21 mouse cellular contexts compared by ENCODE assay signal in genomic region chr6:137633121-137633520, GRCm38 (mm10). TPM values are rescaled to one million over a fixed set of nuclear protein-coding genes. Genes with fewer than 3 reads are reported as not detected.
A peak's percentile ranks its signal among the peaks of the same experiment; 100 is the strongest.
DNase-seq lines count a peak whose midpoint lies in the region; ATAC-seq and TF ChIP-seq lines count a peak whose summit lies in the region.
"Had no signal": no experiment of that assay in that cellular context is flagged by ENCODE, and none has a peak within 500 bp of the region (broad histone marks: within the 10 kb centered on the region; RNA-seq: fewer than 3 reads in every experiment).

No protein-coding gene starts in this region.

- H3K4me1 ChIP-seq in liver, adult 2 months (ENCODE audit: control insufficient read depth, insufficient read depth, low read length): peaks cover 6% of the 10 kb centered on the region; the same call in 1 of the 2 replicates
- no peaks in the 10 kb centered on the region for H3K4me1 ChIP-seq in liver, embryonic 11.5 days (replicated peaks; ENCODE audit: control insufficient read depth, insufficient read depth, low read length)
- H3K4me1 ChIP-seq in cerebellum, adult 2 months (ENCODE audit: control insufficient read depth, insufficient read depth, low read length): peaks cover 30% of the 10 kb centered on the region
- peaks cover 23% of the 10 kb centered on the region for H3K4me1 ChIP-seq in limb, embryonic 13.5 days

- 33% methylated on average over 8 of the region's 8 CpGs for WGBS in liver, adult 2 months
- 75% methylated on average over 8 of the region's 8 CpGs for WGBS in liver, embryonic 11.5 days
- WGBS in cerebellum, adult 2 months: 9% methylated on average over 8 of the region's 8 CpGs
- WGBS in limb, embryonic 13.5 days: 66% methylated on average over 8 of the region's 8 CpGs

- H3K4me2 ChIP-seq in liver, embryonic 11.5 days: no peak overlapping the region
- 0 out of 2 replicates have a peak overlapping the region, but pooled peaks have one; percentile 14 for H3K4me2 ChIP-seq in limb, embryonic 13.5 days (replicated peaks)
- H3K4me2 ChIP-seq: heart, embryonic 12.5 days; hindbrain, embryonic 14.5 days; intestine, embryonic 15.5 days had no signal

- ATAC-seq in liver, embryonic 11.5 days (replicated peaks; ENCODE audit: low FRiP score): no peak
- ATAC-seq in limb, embryonic 13.5 days (ENCODE audit: low FRiP score, low read depth): no peak
- no peak for ATAC-seq in erythroid progenitor cell, adult 5-6 weeks (replicated peaks; ENCODE audit: low FRiP score, poor library complexity, severe bottlenecking)
- ATAC-seq: forebrain, embryonic 16.5 days; intestine, embryonic 15.5 days had no signal

- H3K9ac ChIP-seq in liver, adult 2 months (ENCODE audit: low read depth, low read length): no peak overlapping the region
- no peak overlapping the region for H3K9ac ChIP-seq in liver, embryonic 11.5 days (ENCODE audit: low read depth, low read length)
- H3K9ac ChIP-seq in limb, embryonic 13.5 days: no peak overlapping the region
- H3K9ac ChIP-seq: heart, embryonic 12.5 days; hindbrain, embryonic 14.5 days; intestine, embryonic 15.5 days had no signal

- H3K79me2 ChIP-seq in liver, adult 2 months (ENCODE audit: control insufficient read depth, insufficient read depth, low read length): no peaks in the 10 kb centered on the region

- peak; percentile 91 for DNase-seq in liver, adult 2 months (ENCODE audit: extremely low read depth, low read depth, low spot score)
- no peak for DNase-seq in liver, embryonic 11.5 days (ENCODE audit: low spot score)
- DNase-seq in cerebellum, adult 2 months: peak; percentile 82 to 94
- peak; percentile 73 to 84 for DNase-seq in cerebellum, postnatal 36 days
- DNase-seq in neural tube, embryonic 10.5 days (ENCODE audit: extremely low spot score, low spot score): no peak
- DNase-seq: heart, postnatal 14 days; kidney, adult 9 months; liver; lung, adult 18-20 months; midbrain, embryonic 14.5 days; right cerebral cortex, postnatal 14 days; spleen, adult 18-20 months; thymus, adult 18-20 months had no signal

- no peaks in the 10 kb centered on the region for H3K9me3 ChIP-seq in liver, embryonic 11.5 days (ENCODE audit: control insufficient read depth, low read length)
- no peaks in the 10 kb centered on the region for H3K9me3 ChIP-seq in limb, embryonic 13.5 days
- H3K9me3 ChIP-seq: heart, embryonic 12.5 days; intestine, embryonic 15.5 days; megakaryocyte, embryonic 14.5 days had no signal

- H3K4me3 ChIP-seq in liver, adult 2 months (ENCODE audit: insufficient read depth, low read depth, low read length): no peak overlapping the region
- H3K4me3 ChIP-seq in liver, embryonic 11.5 days (ENCODE audit: low read depth, low read length): no peak overlapping the region
- no peak overlapping the region for H3K4me3 ChIP-seq in cerebellum, adult 2 months (replicated peaks; ENCODE audit: insufficient read depth, low read depth, low read length)
- H3K4me3 ChIP-seq in limb, embryonic 13.5 days: no peak overlapping the region
- H3K4me3 ChIP-seq: erythroblast, embryonic 14.5 days; heart, embryonic 12.5 days; intestine, embryonic 15.5 days; megakaryocyte, embryonic 14.5 days had no signal

- no peak overlapping the region for H3K27ac ChIP-seq in liver, adult 2 months (replicated peaks; ENCODE audit: insufficient read depth, low read depth, low read length)
- no peak overlapping the region for H3K27ac ChIP-seq in liver, embryonic 11.5 days (ENCODE audit: low read depth, low read length)
- H3K27ac ChIP-seq in cerebellum, adult 2 months (ENCODE audit: insufficient read depth, low read length): no peak overlapping the region
- H3K27ac ChIP-seq in limb, embryonic 13.5 days: no peak overlapping the region; the same call in 1 of the 2 replicates
- H3K27ac ChIP-seq: hindbrain, embryonic 14.5 days; intestine, embryonic 15.5 days had no signal

- TF ChIP-seq CTCF in liver, adult 2 months (IDR thresholded peaks at IDR 0.05; ENCODE audit: low read depth, low read length): no peak
- TF ChIP-seq CTCF in cerebellum, adult 2 months (IDR thresholded peaks at IDR 0.05; ENCODE audit: borderline replicate concordance, insufficient read depth, low read depth, low read length): no peak

- H3K27me3 ChIP-seq in liver, adult 2 months (ENCODE audit: control insufficient read depth, insufficient read depth, low read length): no peaks in the 10 kb centered on the region
- H3K27me3 ChIP-seq in liver, embryonic 11.5 days (replicated peaks; ENCODE audit: control insufficient read depth, insufficient read depth, low read length): no peaks in the 10 kb centered on the region
- H3K27me3 ChIP-seq in cerebellum, adult 2 months (ENCODE audit: control insufficient read depth, insufficient read depth, low read length): no peaks in the 10 kb centered on the region
- H3K27me3 ChIP-seq in limb, embryonic 13.5 days: no peaks in the 10 kb centered on the region
- H3K27me3 ChIP-seq: heart, embryonic 12.5 days; intestine, embryonic 15.5 days had no signal

- no peak for TF ChIP-seq POLR2A in liver, adult 2 months (IDR thresholded peaks at IDR 0.05; ENCODE audit: extremely low read depth, insufficient read depth, low read length)
- no peak for TF ChIP-seq POLR2A in cerebellum, adult 2 months (IDR thresholded peaks at IDR 0.05; ENCODE audit: borderline replicate concordance, insufficient read depth, low read length)

- no peaks in the 10 kb centered on the region for H3K36me3 ChIP-seq in liver, adult 2 months (ENCODE audit: control insufficient read depth, insufficient read depth, low read length)
- H3K36me3 ChIP-seq in liver, embryonic 11.5 days (ENCODE audit: control insufficient read depth, insufficient read depth, low read length): no peaks in the 10 kb centered on the region
- no peaks in the 10 kb centered on the region for H3K36me3 ChIP-seq in limb, embryonic 13.5 days
- H3K36me3 ChIP-seq: heart, embryonic 12.5 days; intestine, embryonic 15.5 days had no signal

RNA-seq across cellular contexts. Expression of gene Eps8, which starts 21.6 kb away (rescaled TPM):
- total RNA-seq in liver, adult 2 months (2014; rRNA removed): 2.2 TPM in 2 replicates
- 0.67 and 0.89 TPM in 2 replicates for polyA plus RNA-seq in liver, adult 2 months (2012; rRNA removed)
- 2.5 and 2.7 TPM in 2 replicates for polyA plus RNA-seq in liver, embryonic 11.5 days (2014; fragmentation: Nextera tagmentation; extraction: Ambion mirVana)
- polyA plus RNA-seq in cerebellum, adult 2 months (2012; rRNA removed): 50.4 and 59.4 TPM in 2 replicates
- 29.2 and 31.9 TPM in 2 replicates for polyA plus RNA-seq in limb, embryonic 13.5 days (2015; fragmentation: Nextera tagmentation; extraction: Ambion mirVana)
- total RNA-seq in erythroid progenitor cell, adult 5-6 weeks (2015; ENCODE audit: low replicate concordance): 4.2 and 9.7 TPM in 2 replicates
- 3.0 and 3.1 TPM in 2 replicates for total RNA-seq in erythroid progenitor cell, adult 5-6 weeks (2017; ENCODE audit: low replicate concordance)

Comparison
In these comparisons a context has a peak if more than half of its experiments do, and no peak if none do; other contexts are left out.
1. DNase-seq: peak in liver, adult 2 months (single experiment), cerebellum, adult 2 months (2 of 2) and cerebellum, postnatal 36 days (2 of 2); none in liver, embryonic 11.5 days (single experiment) and neural tube, embryonic 10.5 days (single experiment).